Mouse (Mus musculus) neutrophil, adult 5-6 weeks (primary cell): ENCODE measurements around the gene Zfp619. TPM values are rescaled to one million over a fixed set of nuclear protein-coding genes. Genes with fewer than 3 reads are reported as not detected.
"Not testable (repeated sequence)": the region's sequence is repeated elsewhere in the genome, so short reads cannot be mapped to it uniquely, and the experiment has no call there.

Source experiments
- ATAC-seq: fragments of 151-379, 151-347 bp; 2 replicates; pipeline ENCODE4 v1.8.0; 2017; ENCODE audit warnings: mild to moderate bottlenecking, moderate TSS enrichment; ENCODE audit not compliant: insufficient number of reproducible peaks, poor library complexity, low FRiP score, severe bottlenecking; ENCODE audit errors: extremely low read depth
- total RNA-seq: library from RNA; stranded (forward); fragments of 200-1000 nt; gene quantifications from 2 replicates; pipeline ENCODE4 v1.2.3, GENCODE M21; 2017

The Zfp619 gene
- total RNA-seq = 7.0 and 7.2 TPM in 2 replicates

DNA sequence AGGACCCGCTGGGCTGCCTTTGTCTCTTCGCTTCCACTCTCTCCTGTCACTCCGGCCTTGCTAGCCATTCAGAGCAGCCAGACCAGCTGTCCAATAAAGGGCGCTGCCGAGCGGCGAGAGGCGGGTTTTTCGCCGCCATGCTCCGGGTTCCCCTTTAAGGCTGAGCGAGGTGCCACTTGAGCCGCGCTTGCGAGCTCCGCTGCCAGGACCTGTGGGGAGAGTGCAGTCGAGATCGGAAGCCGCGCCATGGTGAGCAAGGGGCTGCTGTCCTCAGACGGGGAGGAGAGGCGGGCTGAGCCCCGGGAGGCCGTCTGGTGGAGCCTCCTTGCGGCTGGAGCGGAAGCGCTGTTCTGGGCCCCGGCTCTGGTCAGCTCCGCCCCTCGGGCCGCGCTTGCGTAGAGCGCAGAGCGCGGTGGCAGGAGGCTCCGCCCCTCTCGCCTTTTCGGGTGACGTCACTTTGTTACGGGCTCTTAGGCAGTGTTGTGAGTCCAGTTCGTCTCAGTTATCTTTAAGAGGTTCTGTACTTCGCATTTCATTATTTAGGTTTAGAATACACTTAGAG is at the start of gene Zfp619:
Gene Zfp619 (plus strand): TSS at position 151 of the 562 bp plus-strand sequence.
- peak; percentile 95 for ATAC-seq

DNA sequence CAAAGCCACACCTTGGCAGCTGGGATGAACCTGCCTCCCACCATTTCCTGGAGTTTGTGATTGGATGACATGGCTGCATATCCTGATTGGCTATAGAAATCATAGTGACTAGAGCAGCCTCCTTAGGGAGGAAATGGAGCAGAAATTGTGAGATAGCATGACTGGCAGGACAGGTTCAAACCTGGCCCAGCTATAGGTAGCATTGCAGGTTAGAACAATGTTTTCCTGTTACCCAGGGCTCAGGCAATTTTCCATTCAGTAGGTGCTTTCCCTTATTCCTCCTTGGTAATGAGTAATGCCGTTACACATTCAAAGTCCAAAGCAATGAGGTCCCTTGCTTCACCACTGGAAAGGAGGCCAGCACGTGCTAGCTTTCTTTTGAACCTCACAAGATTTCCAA is 38.6 kb upstream of the Zfp619 start:
- ATAC-seq = no peak

DNA sequence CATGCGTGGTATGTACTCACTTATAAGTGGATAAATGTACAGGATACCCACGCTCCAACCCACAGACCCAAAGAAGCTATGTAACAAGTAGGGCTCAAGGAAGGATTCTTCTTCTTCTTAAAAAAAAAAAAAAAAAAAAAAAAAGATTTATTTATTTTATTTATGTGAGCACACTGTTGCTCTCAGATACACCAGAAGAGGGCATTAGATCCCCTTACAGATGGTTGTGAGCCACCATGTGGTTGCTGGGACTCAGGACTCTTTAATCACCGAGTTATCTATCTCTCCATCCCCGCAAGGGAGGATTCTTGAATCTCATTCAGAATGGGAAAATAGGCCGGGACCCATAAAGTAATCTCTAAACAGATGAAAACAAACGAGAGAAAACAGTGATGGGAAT is 33.2 kb upstream of the Zfp619 start:
- no peak for ATAC-seq

DNA sequence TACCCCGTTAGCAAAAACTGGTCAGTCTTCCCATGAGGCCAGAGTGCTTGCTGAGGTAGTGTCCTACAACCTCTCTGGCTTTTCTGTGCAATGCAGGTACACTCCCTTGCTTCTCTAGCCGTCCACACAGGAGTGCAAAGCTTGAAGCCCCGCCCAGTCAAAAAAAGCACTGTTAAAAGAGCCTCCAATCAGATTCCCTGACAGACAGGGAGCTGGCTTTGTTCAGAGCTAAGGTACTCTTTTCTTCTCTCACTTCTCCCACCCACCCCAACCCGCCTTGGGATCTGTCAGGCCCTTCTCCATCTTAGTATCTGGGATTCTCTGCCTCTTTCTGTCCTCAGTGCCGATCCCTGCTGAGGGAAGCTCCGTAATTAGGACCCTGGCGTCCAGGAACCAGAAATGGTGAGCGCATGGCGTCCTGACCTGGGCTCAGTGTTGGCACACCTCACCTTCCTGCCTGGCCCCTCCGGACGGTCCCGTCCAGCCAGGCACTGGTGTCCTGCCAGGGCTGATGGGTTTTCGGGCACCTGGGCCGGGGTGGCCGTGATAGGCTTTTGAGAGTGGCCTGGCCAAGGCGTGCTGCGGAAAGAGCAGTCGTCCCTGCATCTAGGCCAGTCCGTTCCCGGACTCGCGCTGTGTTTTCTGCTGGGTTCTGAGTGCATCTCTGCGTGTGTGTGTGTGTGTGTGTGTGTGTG is 30.3 kb upstream of the Zfp619 start:
- 0 out of 2 replicates have a peak, but pooled peaks have one; percentile 13 for ATAC-seq

DNA sequence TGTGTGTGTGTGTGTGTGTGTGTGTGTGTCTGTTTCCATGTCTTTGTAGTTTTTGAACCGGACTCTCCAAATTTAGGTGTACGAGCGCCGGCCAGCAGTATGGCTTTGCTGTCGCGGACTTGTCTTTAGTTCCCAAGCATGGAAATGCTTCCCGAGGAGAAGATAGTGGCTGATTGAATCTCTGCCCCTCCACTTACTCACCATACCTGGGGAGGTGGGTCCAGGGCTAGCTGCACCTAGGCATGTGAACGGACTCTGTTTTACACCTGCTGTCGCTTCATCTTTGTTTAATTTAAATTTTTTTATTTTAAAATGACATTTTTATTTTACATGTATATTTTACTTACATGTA is 29.7 kb upstream of the Zfp619 start:
- no peak for ATAC-seq

DNA sequence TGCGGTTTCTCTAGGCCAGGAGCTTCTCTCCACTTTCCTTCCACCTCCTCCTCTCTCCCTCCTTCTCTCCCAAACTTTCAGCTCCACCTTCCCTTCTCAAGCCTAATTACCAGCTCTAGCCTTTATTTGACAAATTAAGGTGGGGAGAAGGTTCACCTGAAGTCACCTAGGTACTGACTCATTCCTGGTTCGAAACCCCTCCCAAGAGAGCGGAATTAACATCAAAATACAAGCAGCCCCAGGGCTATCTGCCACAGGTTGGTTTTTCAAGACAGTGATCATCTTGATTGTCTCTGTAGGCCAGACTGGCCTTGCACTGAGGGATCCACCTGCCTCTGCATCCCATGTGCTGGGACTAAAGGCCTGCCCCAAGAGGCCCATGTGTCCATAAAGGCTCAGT is 22.9 kb upstream of the Zfp619 start:
- no peak for ATAC-seq

DNA sequence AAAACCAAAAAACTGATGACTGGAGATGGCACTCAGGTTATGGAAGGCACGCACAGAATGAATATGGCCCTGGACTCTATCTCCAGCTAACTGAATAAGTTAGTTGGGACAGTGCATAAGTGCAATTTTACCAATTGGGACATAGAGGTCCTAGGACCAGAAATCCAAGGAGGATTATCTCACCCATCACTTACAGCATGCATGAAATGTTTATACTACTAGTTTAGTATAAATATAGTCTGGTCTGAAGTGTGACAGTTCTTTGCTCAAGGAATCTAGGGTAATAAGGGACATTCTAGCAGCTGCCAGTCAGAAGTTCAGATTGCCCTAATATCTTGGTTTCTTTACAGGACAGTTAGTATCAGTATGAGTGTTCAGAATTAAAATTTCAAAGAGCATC is 13.5 kb upstream of the Zfp619 start:
- no peak for ATAC-seq

DNA sequence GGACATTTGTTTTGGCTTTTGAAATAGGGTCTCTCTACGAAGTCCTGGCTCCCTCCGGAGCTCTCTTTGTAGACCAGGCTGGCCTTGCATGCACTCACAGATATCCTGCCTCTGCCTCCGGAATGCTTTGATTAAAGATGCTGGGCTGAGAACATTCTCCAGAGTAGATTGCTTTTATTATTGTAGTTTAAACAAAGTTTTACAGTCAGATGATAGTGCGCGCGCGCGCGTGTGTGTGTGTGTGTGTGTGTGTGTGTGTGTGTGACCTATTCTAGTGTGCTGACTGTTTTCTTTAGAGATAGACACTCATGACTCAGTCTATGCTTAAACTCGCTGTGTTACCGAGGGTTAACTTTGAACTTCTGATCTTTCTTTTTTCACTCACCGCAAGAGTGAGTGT is 796 bp downstream of the Zfp619 start:
- no peak for ATAC-seq

DNA sequence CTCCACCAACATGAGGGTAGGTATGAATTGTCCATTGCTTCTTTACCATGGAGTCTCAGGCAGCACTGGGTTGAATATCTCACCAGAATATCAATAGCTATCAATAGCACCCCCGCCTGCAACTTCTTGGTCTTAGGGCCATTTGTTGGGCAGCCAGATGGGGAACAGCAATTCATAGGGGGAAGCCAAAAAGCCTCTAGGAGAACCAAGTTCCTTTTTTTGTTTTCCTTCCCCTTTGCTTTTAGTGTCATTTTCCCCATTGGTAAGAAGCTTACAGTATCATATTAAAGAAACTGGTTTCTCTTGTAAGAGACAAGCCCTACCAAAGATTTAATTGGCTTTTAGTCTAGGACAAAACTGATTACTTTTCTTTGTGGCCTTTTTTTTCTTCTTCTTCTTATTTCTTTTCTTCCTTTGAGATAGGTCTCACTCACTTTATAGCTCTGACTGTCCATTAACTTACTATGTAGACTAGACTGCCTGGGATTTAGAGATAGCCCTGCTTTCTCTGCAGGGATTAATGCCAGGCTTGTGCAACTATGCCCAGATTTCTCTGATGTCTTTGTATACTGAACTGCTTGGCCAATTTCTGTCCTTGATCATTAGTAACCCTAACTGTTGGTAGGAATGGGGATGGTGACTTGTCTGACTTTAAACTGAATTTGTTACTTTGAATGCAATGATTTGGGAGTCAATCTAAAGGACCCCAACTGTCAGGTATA is 6.3 kb downstream of the Zfp619 start:
- peak; percentile 55; the same call in 1 of the 2 replicates for ATAC-seq

DNA sequence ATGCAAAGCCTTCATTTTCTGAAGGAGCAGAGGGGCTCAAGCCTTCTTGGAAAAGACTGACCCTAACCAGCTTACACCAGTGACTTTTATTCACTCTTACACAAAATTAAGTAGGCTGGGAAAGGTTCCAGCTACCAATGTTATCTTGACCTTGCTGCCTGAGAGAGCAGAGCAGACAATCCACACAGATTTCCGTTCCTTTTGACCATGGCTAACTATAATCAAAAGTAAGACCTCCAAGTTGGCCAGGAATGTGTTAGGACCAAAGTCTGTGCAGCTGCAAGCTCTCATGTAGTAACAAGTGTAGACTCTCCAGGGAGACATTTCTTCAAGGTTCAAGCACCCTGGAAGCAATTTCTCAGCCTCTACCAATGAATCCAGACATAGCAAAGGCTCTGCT is 25.6 kb downstream of the Zfp619 start:
- no peak for ATAC-seq

DNA sequence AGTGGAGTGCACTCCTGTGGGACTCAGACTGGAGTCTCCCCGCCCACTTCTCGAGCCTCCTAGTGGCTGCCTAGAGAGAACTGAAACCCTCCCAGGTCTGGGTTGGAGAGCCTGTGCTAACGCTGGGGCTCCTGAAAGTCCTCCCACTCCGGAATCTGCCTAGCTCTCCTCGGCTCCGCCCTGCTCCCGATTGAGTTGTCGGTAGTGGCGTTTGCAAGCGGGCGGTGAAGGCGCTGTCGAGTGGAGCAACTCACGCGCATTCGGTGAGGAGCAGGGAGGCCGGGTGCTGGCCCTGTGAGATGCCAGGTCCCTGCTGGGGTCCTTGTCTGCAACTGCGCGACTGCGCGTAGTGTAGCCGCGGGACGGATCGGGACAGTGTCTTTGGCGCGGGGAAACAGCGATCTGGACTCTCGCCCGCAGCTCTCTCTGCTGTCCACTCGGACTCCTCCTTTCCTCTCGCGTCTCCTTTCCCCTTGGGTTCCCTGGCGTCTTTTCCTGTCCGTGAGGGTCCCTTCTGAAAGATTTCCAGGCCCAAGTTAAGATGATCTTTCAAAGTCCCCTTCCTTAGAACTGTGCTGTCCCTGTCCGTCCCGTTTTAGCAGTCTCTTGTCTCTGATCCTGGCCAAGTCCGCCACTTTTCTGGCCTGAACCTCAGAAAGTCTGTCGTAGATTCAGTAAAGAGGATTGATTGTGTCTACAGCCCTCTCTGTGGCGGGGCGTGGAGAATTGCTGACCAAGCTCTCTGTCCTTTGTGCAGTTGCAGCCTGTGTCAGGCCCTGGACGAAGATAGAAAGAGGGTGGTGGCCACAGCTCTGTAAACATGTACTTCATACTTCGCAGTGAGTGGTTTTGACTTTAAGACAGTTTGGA is 26.9 kb downstream of the Zfp619 start:
- peak; percentile 72 for ATAC-seq

DNA sequence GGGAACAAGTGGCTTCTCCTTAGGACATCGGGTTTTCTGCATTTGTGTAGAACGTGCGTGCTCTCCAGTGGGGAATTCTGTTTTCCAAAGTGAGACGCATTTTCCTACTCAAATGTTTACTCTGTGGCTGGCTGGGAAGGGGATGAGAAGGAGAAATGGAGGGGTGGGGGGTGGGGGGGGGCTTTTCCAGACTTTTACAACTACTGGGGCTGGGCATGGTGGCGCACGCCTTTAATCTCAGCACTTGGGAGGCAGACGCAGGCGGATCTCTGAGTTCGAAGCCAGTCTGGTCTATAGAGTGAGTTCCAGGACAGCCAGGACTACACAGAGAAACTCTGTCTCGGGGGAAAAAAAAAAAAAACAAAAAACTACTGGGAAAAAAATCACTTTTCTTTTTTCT is 27.6 kb downstream of the Zfp619 start:
- ATAC-seq = no peak

DNA sequence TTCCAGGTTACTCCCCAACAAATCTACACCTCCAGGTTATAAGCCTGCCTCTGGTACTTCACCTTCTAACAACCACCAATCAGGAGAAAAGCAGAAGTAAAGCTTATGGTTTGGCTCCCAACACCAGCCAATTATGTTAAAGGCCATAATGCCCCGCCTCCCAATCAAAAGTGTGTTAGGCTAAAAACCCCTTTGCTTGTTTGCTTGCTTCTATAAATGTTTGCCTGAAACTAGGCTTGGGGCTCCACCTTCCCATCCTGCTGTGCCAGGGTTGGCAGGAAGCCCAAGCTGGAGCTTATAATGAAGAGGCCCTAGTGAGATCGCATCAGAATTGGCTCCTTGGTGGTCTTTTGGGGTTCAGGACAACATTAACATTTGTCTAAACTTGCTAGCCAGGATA is 31.8 kb downstream of the Zfp619 start:
- no peak for ATAC-seq

DNA sequence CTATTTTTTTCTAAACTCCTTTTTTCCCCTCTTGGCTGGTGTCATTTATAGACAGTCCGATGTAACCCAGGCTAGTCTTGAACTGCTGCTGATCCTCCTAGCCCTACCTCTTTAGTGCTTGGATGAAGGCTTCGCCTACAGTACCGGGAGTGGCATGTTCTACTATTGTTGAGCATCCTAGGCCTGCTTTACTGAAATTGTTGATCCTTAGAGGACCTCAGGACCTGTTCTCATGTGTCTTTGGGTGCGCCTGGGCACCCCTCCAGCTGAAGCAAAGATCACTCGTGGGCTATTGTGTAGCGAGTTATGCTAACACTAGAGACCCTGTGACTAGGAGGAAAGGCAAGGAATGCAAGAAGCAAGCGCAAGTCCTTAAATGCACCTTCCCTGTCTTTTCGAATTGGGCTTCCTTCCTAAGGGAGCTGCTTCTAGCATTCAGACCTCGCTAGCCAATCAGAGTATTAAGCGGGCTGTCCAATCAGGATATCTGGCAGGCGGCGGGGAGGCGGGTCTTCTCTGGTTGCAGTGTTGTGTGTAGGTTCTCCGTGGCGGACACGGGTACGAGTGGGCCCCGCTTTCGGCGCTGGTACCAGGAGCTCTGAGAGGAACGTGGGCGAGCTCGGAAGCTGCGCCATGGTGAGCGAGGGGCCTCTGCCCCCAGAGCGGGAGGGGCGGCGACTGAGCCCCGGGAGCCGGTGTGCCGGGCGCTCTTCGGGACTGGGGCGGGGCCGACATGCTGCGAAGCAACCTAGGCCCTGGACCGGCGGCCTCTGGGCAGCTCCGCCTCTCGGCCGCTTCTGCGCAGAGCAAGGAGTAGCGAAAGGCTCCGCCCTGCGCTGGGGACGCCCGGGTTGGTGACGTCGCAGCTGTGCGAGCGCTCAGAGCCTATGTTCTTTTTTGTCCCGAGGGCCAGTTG is 34.7 kb downstream of the Zfp619 start:
- ATAC-seq = peak; percentile 96

DNA sequence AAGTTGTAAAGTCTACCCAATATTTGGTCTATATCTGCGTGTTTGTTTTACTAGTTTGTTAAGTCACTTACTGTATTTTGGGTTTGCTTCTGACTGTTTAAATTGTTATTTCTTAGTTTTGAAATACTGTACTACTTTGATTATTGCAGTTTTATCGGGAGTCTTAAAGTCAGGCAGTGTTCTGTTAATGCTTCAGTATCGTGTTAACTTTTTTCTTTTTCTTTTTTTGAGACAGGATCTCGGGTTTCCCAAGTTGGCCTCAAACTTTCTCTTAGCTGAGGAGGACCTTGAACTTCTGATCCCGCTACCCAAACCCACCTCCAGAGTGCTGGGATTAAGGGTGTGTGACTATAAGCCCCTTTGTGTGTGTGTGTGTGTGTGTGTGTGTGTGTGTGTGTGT is 35.4 kb downstream of the Zfp619 start:
- ATAC-seq = no peak

DNA sequence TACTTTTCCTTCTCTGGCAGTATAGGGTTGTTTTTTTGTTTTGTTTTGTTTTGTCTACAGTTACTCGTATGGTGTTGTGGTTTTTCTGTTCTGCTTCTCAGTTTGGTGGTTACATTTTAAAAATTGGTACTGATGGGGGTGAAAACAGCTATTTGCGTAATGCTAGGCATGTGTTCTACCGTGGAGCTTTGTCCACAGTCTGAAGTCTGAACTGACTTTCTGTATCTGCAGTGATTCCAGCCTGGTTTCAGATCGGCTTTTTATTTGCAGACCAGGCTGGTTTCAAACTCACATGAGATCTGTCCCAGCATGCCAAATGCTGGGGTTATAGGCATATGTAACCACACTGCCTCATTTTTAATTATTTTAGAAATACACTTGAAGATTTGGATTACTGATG is 36.3 kb downstream of the Zfp619 start:
- no peak for ATAC-seq

DNA sequence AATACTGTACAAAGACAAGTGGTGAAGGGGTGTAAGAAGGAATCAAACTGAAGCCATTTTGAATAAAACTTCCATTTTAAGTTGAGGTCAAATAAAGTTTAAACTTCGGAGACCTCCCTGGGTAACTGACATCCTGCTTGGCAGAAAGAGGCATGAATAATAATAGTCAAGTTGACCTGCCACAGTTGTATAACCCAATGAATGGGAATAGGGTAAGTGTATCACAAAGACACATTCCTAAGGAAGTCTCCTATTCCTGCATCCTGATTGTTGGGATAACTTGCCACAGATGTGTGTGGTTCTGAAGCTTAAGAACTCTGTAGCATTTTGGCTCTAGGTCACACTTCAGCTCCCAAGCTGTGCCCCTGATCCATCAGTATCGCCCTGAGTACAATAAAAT is 62.5 kb downstream of the Zfp619 start:
- ATAC-seq = no peak

DNA sequence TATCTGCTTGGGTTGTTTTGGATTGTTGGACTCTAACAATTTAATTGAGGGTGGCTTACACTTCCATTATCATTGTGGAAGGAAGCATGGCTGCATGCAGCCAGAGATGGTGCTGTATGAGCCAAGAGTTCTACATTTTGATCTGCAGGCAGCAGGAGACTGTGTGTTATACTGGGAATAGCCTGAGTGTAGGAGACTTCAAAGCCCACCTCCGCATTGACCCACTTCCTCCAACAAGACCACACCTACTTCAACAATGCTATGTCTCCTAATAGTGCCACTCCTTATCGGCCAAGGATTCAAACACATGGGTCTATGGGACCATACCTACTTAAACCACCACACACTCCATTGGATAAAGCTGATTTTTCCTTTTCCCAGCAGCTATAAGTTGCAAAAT is 63.0 kb downstream of the Zfp619 start:
- no peak for ATAC-seq

DNA sequence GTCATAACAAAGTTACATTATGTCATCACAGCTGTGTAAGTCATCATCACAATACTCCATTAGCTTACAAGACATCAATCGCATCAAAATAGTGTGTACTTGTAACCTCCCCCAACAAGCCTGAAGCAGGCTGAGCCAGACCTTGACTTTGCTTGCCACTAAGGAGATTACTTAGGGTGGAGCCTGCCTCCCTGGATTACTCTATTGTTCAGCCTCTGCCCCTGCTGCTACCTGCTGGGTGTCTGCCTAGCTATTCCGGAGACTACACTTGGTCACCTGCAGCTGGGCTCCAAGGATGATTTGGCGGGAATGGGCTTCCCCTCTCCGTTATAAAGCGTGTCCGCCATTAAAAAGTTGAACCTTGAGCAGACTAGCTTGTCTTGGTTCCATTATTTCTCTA is 69.3 kb downstream of the Zfp619 start:
- ATAC-seq = not testable (repeated sequence)
